Mouse (Mus musculus): ENCODE results near the gene Fam240a.

The Fam240a gene

DNA sequence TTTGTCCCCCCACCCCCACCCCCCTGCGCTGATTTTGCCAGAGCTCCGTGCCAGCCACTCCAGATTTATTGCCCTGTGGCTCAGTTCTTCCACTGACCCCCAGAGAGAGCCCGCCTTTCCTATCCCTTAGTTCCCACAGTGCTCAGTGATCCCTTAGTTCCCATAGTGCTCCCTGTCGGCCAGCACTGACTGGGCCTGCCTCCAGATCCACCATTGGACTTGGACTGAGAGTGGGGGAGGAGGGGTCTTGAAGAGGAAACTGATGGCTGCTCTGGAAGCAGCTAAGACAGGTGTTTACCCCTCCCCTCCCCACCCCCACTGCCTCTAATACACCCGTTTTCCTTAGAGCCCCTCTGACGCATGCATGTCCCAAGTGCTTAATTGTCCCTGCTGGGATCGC, 20.7 kb downstream of the Fam240a start:
- no peak for DNase-seq (ENCODE audit: extremely low read depth, low read depth, low spot score)

DNA sequence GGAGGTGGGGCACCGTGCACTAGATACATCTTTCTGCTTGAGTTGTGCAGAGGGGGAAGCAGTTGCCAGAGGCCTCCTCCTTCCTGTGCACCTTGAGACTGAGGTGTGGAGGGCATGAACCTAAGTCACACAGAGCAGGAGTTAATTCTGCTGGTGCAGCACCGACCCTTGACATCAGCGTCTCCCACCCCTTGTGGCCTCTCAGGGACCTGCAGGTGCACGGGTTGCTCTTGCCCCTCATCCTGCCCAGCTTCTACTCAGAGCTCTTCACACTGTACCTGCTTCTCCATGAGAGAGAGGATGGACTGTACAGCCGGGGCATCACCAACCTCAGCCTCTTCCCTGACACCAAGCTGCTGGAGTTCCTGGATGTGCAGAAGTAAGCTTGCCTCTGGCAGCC, 21.2 kb downstream of the Fam240a start:
- DNase-seq (ENCODE audit: extremely low read depth, low read depth, low spot score), result no peak

DNA sequence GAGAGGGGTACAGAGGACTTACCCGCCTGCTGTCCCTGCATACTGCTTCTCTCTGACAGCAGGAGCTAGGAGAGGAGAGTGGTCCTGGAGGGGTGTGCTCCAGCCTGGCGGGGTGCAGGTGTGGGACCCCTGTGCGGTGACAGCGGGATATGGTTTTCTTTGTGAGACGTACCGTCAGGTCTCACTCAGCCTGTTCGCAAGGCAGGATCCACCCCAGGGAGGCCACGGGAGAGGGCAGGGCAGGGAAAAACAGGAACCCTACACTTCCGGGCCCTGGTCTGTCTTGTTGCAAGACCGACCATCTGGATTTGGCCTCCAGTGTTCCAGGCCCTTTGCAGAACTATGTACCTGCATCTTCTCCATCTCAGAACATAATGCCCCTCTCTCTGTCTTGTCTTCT, 23.2 kb downstream of the Fam240a start:
- no peak for DNase-seq (ENCODE audit: extremely low read depth, low read depth, low spot score)

DNA sequence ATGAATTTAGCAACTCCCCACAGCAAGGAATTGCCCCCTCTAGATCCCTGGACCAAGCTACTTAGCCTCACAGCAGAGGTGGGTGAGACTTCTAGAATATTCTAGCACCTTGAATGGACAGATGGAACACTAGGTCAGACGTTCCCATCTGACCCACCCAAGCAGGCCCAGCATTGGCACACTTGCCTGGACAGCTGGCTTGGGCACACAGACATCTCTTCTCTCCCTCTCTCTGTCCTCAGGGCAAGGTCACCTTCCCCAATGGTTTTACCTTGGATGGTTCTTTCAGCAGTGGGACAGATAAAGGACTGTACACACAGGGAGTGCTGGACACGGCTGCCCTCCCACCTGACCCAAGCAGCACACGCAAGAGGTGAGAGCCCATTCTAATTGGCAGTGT, 24.1 kb downstream of the Fam240a start:
- no peak for DNase-seq (ENCODE audit: extremely low read depth, low read depth, low spot score)

DNA sequence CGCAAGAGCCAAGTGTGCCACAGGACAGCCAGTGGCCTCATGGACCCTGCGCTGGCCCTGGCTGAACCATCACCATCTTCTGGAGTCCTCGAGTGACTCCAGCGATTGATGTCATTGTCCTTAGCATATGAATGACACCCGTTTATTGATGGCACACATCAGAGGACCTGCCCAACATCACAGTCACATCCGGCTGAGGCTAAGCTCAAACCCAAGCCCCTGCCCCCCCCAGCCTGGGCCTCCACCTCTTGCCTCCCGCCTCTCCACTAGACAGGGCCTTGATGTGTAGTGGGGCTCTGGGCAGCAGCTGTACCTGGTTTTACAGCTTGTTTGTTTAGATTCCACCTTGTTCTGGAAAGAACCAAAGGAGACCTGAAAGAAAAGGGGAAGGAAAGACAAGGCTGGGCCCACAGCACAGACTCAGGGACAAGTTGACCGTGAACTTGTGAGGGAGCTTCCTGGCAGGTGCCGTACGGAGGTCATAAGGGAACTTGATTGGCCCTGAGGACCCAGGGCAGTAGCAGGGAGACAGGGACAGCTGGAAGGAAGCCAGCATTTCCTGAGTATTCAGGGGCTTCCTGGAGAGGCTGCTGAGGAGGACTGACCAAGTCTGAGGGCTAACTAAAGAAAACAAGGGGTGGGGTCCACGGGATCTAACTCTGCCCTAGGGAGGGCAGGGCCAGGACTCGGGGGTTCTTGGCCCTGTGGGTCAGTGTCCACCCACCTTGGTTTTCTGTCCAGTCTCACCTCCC, 25.4 kb downstream of the Fam240a start:
- DNase-seq (ENCODE audit: extremely low read depth, low read depth, low spot score), result no peak

DNA sequence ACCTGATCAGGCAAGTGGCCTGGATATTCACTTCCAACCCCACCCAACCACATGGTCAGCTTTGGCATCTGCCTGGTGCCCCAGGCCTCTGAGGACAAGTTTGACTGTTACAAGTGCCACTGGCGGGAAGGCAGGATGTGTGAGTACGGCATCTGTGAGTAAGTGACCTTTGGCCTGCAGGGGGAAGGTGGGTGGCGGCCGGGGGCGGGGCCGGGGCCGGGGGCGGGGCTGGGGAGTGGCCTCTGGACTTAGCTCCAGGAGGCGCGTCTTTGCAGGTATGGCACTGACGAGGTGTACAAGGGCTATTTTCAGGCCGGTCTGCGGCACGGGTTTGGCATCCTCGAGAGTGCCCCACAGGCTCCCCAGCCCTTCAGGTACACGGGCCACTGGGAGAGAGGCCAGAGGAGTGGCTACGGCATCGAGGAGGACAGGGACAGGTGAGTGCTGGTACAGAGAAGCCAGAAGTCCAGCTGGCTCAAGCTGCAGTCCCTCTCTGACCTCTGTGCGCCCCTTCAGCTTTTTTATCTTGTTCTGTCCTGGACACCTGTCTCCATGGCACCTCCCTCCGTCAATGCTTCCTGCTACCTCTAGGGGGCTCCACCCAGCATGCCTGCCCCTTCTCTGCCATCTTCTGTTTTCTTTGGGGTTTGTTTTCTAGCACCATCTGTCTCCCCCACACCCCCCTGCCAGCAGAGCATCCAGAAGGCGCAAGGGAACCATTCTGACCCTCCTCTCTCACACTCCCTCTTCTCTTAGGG, 26.5 kb downstream of the Fam240a start:
- no peak for DNase-seq (ENCODE audit: extremely low read depth, low read depth, low spot score)

DNA sequence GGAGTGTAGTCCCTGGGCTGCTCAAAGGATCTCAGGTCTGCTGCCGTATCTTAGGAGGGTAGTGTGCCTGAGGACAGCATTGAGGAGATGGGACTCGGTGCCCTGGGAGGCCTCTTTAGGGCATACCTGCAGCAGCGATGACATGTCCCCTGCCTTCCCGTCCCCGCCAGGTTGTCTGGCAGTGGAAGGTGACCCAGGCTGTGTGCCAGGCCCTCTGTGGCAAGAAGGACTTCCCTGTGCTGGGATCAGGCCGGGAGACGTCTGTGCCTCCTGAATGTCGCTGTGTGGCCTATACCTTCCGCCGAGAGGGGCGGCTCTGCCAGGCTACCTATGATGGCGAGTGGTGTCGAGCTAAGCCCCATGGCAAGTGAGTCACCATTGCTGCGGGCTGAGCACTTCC, 27.7 kb downstream of the Fam240a start:
- DNase-seq (ENCODE audit: extremely low read depth, low read depth, low spot score), result no peak

DNA sequence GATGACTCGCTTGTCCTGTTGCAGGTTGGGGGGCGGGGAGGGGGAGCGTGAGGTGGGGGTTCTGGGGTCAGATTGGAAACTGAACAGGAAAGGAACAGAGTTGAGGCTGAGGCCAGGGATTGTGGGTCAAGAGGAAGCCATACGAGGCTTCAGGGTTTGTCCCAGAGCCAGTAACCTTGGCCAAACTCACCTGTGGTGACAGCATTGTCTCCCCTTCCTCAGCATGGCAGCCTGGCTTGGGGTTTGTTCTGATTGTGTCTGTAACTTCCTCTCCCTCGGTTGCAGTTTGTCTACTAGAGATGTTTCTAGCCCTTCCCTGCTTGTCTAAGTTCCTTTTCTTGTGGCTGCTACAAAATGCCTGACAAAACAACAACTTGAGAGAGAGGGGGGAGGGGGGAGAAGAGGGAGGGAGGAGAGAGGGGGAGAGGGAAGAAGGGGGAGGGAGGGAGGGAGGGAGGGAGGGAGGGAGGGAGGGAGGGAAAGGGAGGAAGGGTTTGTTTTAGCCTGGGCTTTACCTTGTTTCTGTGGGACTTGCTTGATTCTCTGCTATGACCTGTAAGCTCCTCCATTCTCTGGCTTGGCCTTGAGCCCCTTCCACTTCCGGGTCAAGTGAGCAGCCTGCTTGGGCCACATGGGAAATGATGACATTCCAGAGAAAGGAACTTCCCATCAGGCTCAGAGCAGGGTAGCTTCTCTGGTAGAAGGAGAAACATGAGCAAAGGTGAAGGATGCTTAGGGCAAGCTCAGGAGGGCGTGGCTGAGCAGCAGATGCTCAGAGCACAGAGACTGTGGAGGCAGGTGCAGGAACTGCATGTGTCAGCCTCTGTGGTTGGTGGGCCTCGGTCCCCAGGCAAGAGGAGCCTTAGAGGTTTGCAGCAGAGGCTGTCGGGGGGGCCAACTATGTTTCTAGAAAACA, 29.0 kb downstream of the Fam240a start:
- DNase-seq (ENCODE audit: extremely low read depth, low read depth, low spot score), result no peak

DNA sequence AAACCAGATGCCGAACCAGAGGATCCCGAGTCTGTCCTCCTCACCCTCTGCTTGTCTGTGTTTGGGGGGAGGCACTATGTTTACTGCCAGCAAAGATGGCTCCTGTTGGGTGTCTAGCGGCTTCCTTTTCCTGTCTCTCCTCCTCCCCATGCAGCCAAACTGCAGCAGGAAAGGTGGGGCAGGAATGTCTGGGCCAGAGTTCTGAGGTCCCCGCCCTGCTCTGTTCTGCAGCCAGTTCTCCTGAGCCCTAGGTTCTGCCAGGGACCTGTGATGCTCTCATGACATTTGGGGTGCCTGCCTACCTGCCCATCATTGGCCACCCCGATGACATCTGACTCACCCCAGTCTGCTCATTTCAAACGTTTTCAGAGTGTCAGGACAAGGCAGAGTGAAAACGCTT, 34.7 kb downstream of the Fam240a start:
- DNase-seq (ENCODE audit: extremely low read depth, low read depth, low spot score), result no peak

DNA sequence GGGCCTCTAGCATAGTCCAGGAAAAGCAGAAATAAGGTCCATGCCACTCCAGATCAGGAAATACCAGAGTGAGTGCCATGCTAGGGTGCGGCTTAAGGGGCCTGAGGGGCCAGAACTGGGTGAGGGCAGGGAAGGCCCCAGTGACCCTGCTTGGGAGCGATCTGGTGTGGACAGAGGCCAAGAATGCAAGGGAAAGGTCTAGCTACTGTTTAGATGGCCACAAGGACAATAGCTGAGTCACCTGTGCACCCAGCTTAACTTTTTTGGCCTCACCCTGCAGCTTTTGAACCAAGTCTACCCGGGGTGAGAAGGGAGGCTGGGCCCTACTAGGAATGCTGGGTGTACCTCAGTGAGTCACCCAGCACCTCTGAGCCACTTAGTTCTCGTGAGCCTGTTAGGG, 35.9 kb downstream of the Fam240a start:
- DNase-seq (ENCODE audit: extremely low read depth, low read depth, low spot score), result no peak

DNA sequence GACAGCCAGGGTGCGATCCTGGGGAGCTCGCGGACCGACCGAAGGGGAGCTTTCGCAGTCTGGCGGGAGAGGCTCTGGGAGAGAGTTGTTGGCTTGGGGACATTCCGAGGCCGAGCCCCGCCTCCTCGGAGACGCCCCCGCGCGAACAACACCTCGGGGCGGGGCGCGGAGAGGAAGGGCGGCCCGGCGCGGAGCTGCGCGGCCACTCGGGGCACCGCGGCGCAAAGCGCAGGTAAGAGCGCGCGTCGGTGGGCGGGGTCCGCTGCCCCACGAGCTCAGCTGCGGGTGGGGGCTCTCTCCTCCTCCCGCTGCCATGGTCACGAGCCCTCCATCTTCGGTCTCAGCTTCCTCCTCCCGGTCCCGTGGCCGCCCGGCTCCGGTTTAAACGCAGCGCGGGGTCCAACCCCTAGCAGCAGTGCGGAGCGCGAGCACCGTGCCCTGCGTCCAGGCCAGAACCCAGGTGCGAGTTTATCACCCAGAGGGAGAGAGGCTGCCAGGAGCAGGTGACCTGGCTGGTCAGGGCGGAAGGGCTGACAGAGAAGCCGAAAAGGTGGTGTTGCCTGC, 36.6 kb downstream of the Fam240a start, which contains the start of gene Tmie:
Tmie (minus strand) TSS at position 116 of the 564 bp plus-strand sequence.
- no peak for DNase-seq (ENCODE audit: extremely low read depth, low read depth, low spot score)

DNA sequence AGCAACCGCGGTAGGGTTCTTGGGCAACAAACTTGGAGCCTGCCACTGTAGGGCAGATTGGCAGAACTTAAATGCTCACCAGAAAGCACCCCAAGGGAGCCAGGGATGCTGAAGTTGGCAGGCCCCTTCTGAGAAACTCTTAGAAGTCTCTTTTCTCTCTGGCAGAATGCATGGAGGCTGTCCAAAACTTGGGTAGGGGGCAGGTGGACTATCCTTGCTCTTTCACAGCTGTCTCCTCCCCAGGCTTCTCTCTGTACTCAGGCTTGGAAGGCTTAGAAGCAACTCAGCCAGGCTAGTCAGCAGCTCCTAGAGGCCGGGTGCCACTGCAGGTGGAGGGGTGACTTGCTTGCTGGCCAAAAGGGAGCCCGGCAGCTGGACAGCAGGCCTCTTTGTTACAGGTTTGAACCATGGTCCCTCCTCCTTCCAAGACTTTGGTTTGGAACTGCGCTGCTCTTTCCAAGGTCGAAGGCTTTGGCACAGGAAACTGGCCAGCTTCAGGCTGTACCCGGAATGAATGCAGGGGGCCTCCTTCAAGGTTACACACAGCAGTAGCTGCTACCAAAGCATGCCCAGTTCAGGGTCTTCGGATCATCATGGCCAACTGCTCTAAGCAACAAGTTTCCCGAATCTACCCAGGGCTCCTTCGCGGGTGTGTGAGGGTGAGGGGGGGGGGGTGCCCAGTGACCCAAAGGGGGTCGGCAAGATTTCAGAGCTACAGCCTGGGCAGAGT, 37.3 kb downstream of the Fam240a start, which contains the start of gene Als2cl:
Als2cl (plus strand) TSS at position 680 of the 730 bp plus-strand sequence.
- DNase-seq (ENCODE audit: extremely low read depth, low read depth, low spot score), result no peak

DNA sequence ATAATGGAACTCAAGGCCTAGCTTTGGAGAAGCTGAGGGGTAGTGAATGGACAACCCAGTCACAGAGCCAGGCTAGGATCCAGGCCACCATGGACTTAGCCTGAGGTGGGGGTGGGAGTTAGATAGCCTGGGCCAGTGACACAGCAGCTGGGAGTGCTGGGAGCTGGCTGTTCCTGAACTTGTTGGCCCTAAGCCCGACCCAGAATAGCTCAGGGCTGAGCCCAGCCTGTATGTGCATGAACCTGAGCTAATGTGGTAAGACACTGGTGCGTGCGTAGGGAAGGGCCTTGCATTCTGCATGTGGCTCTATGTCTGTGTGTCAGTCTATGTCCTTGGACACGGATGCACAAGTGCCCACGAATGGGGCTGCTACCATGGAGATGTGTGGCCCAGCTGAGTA, 38.8 kb downstream of the Fam240a start:
- DNase-seq (ENCODE audit: extremely low read depth, low read depth, low spot score), result peak; percentile 79

DNA sequence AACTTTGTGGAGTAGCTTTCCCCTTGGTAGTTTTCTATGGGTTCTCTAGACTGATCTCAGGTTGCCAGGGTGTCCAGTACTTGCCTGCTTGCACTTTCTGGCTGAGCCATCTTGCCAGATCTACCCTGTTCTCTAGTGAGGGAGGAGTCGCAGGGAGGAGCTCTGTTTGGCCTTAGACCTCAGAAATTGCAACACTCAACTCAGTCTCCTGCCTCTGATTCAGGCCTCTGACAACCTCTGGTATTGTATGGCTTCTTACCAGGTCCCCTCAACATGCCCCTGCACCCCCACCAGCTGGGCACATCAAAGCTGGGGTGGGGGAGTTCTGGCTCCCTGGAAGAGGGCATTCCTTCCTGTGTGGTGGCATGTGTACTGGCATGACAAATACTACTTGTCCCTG, 39.3 kb downstream of the Fam240a start:
- DNase-seq (ENCODE audit: extremely low read depth, low read depth, low spot score), result peak; percentile 34

DNA sequence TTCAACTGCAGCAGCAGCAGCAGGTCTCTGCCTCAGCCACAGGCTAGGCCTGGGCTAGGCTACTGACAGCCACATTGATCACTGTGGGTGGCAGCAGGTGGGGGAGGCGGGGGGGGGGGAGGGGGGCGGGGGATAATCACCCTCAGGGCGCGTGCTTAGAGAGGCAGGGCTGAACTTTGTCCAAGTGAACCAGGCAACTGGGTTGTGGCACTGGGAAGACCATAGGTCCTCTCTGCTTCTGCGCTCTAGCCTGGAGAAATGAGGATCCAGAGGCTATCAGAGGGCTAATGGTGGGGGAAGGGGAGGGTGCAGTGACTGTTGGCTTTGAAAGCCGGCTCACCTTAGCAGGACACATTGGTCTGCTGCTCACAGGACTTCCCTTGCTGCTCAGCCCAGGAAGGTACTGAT, 41.4 kb downstream of the Fam240a start:
- no peak for DNase-seq (ENCODE audit: extremely low read depth, low read depth, low spot score)

DNA sequence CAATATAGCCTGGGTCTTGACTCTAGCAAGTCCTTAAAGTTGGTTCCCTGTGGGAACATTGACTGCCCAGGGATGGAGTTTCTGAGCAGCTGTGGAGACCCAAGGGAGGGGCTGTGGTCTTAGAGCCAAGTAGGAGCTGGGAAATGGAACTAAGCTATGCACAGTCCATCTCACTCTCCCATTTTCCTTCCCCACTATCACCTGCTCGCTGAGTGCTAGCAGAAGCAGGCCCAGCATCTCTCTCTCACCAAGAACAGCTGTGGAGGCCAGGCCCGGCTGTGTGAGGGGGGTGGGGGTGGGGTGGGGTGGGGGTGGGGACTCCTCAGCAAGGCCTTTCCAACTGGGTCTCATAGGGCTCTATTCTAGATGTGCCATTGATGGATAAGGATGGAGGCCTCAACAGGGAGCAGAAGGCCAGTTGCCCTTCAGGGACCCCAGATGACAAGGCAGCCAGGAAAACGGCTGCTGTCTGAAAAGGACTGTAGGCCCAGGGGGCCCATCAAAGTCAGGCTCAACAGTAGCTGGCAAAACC, 41.9 kb downstream of the Fam240a start:
- DNase-seq (ENCODE audit: extremely low read depth, low read depth, low spot score), result no peak

DNA sequence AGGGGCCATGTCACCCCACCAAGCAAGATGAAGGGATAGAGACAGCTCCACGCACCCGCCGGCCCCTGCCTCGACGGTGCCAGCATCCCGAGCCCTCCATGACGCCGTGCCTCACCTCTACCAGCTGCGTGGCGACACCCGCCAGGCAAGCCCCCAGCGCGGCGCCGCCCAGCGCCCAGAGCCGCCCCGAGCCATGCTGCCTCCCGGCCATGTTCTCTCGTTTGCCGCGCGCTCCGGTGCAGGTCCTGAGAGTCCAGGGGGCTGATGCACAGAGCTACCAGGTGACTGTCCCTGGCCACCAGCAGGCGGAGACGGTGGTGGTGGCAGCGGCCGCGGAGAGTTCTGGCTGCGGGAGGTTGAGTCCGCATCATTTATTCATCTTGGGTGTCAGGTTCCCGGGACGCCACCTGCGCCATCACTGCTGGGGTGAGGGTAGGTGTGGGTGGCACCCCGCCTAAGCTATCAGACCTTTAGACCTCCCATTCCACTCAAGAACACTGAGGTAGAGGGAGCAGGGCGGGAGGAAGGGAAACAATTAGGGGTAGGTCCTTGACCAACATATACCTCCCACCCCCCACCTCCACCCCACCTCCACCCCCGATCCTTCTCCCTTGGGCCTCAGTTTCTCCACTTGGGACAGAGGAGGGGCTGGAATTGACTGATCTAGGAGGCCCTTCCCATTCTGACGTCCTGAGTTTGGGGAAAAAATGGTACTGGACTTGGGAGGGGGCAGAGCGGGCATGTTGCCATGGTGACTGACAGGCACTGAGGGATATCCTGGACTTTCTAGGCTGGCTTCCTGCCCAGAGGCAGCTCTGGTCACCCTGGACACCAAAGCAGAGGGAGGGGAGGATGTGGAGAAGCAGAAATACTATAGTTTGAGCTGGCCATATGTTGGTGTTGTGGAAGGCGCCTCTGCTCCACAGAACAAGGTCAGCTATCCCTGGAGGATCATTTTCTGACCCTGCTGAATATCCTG, 42.7 kb downstream of the Fam240a start:
- no peak for DNase-seq (ENCODE audit: extremely low read depth, low read depth, low spot score)

DNA sequence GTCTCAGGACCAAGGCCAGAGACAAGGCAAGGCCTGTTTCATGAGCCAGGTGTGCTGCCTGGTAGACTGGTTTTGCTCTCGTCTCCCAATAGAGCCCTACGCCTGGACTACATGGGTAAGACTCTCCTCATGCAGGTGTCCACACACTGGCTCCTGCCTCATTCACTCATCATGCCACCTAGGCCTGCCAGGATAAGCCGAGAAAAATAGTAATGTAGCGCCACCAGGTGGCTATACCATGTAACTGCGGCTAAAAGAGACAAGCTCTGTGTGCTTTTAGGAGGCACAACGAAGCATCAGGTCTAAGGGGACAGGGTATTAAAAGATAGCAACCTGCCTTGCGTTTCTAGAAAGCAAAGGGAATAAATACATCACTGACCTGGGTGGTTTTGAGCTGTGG, 45.6 kb downstream of the Fam240a start:
- DNase-seq (ENCODE audit: extremely low read depth, low read depth, low spot score), result no peak

Measured in fat pad, adult 2 months (tissue).